In the genomic region with DNA sequence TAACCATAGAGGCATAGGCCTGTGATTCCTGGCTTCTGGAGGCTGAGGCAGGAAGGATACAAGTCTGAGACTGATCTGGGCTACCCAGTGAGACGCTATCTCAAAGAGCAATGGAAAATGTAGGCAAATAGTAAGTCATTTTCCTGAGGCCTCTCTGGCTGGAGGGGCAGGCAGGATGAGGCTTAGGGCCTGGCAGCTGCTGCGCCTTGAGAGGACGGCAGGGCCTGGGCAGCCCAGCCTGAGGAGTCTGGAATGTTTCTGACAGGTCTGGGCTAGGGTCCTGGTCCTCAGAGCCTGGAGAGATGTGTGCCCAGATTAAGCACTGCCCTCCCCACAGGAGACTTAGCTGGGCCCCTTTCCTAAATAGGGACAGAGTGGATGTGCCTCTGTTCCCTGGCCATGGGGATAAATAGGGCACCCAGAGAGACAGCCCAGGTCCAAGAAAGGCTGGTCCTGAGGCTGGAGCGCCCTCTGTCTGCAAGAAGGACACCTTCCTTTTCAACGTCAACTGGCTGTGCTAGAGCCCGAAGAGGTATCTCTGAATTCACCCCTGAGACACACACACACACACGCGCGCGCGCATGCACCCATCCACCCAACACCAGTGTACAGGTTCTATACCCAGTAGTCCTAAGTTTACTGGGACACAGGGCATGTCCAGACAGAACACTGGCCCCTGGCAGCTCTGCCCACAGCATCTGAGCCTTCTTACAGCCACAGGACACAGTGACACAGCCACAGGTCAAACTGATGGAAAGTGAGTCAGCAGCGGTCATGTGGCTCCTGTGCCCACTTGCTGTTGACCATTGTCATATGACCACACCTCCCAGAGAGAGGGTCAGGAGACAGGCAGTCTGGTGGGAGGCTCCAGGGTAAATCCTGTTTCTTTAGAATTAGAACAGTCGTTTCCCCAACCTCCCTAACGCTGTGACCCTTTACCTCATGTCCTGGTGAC, we compare ENCODE assay signal across 9 mouse cellular contexts. TPM values are rescaled to one million over a fixed set of nuclear protein-coding genes. Genes with fewer than 3 reads are reported as not detected.
DNase-seq lines count a peak whose midpoint lies in the region; ATAC-seq and TF ChIP-seq lines count a peak whose summit lies in the region.
"Had no signal": no experiment of that assay in that cellular context is flagged by ENCODE, and none has a peak within 500 bp of the region (broad histone marks: within the 10 kb centered on the region; RNA-seq: fewer than 3 reads in every experiment).

No protein-coding gene starts in this region.

- ATAC-seq in granulocyte monocyte progenitor cell, adult 5-6 weeks (replicated peaks; ENCODE audit: poor library complexity, severe bottlenecking) = no peak

- no peak overlapping the region for H3K4me3 ChIP-seq in ES-E14 (ENCODE audit: insufficient read depth in 1 of 2, low read depth in 1 of 2, low read length in 2 of 2, poor library complexity in 1 of 2, severe bottlenecking in 1 of 2)
- H3K4me3 ChIP-seq in bone marrow macrophage, adult 2 months (ENCODE audit: insufficient read depth, low read length) = no peak overlapping the region
- H3K4me3 ChIP-seq: liver, embryonic 15.5 days had no signal

- in situ Hi-C loops in ES-E14 (cut with MboI; ENCODE audit: low sequenced_read_pairs in 2 of 2, unreplicated experiment in 2 of 2) = no loop called here

- H3K27ac ChIP-seq in ES-E14 (ENCODE audit: insufficient read depth, low read depth, low read length, poor library complexity, severe bottlenecking) = no peak overlapping the region
- H3K27ac ChIP-seq in bone marrow macrophage, adult 2 months (ENCODE audit: insufficient read depth, low read depth, low read length) = no peak overlapping the region
- H3K27ac ChIP-seq: liver, embryonic 15.5 days had no signal

- H3K9ac ChIP-seq in ES-E14 (ENCODE audit: insufficient read depth, low read depth, low read length, poor library complexity, severe bottlenecking) = peak overlapping the region; percentile 14; the same call in 1 of the 2 replicates
- H3K9ac ChIP-seq: liver, embryonic 15.5 days had no signal

- H3K9me3 ChIP-seq in ES-E14 (ENCODE audit: control insufficient read depth, insufficient read depth, low read depth, low read length) = no peaks in the 10 kb centered on the region
- H3K9me3 ChIP-seq: liver, embryonic 15.5 days had no signal

- TF ChIP-seq CTCF in bone marrow macrophage, adult 2 months (IDR thresholded peaks at IDR 0.05; ENCODE audit: low read depth, low read length) = peak; percentile 39

- peak; percentile 41 to 59 for DNase-seq in layer of hippocampus, postnatal 10 days (ENCODE audit: low spot score in 2 of 2)
- no peak for DNase-seq in layer of hippocampus, adult 9-11 months
- DNase-seq in ES-E14 (ENCODE audit: low read depth, low spot score) = peak; percentile 36
- peak; percentile 6 to 12 for DNase-seq in frontal cortex, postnatal 25 days (ENCODE audit: low spot score in 2 of 2)
- DNase-seq in left cerebral cortex, adult 18-20 months (ENCODE audit: low spot score in 2 of 2) = peak; percentile 26 to 30
- peak; percentile 74 for DNase-seq in retina, embryonic 14.5 days (ENCODE audit: low spot score)

- no peak for TF ChIP-seq POLR2A in bone marrow macrophage, adult 2 months (IDR thresholded peaks at IDR 0.05; ENCODE audit: borderline replicate concordance, low read depth, low read length)

- H3K36me3 ChIP-seq in ES-E14 (ENCODE audit: control insufficient read depth, insufficient read depth, low read length, poor library complexity, severe bottlenecking) = no peaks in the 10 kb centered on the region
- H3K36me3 ChIP-seq: liver, embryonic 15.5 days had no signal

- peaks cover 0 to 13% of the 10 kb centered on the region in 2 experiments; a peak in 2 of 4 replicates for H3K4me1 ChIP-seq in ES-E14 (ENCODE audit: control insufficient read depth in 2 of 2, insufficient read depth in 2 of 2, low read length in 2 of 2, poor library complexity in 1 of 2)
- peaks cover 7% of the 10 kb centered on the region for H3K4me1 ChIP-seq in bone marrow macrophage, adult 2 months (ENCODE audit: control insufficient read depth, insufficient read depth, low read length)
- H3K4me1 ChIP-seq: liver, embryonic 15.5 days had no signal

TF ChIP-seq in ES-E14, 5 proteins besides CTCF, POLR2A, EP300 and RAD21:
- TF ChIP-seq ZNF384 (IDR thresholded peaks at IDR 0.05; ENCODE audit: low read depth, low read length) = no peak
- no peak for TF ChIP-seq MAFK (IDR thresholded peaks at IDR 0.05; ENCODE audit: insufficient read depth, low read depth, low read length)
- TF ChIP-seq CHD2 (IDR thresholded peaks at IDR 0.05; ENCODE audit: low read depth, low read length) = no peak
- no peak for TF ChIP-seq HCFC1 (IDR thresholded peaks at IDR 0.05; ENCODE audit: borderline replicate concordance, insufficient read depth, low read length)
- no peak for TF ChIP-seq ZC3H11A (IDR thresholded peaks at IDR 0.05; ENCODE audit: borderline replicate concordance, low read depth, low read length)

RNA-seq across cellular contexts. Expression of a gene that starts 9.3 kb away (rescaled TPM):
- 1 to 10 TPM; 2.0 to 2.4 TPM for total RNA-seq in layer of hippocampus, postnatal 10 days (2021)
- 0.85 and 0.95 TPM in 2 replicates for total RNA-seq in ES-E14 (2012; rRNA removed)
- polyA plus RNA-seq in bone marrow macrophage, adult 2 months (2012; ENCODE audit: insufficient read depth, insufficient read length, missing spikeins) = not detected in 2 replicates
- 1 to 10 TPM in 1 of 2 experiments, under 1 TPM in 1; 0.77 to 1.7 TPM for total RNA-seq in left cerebral cortex, adult 18-20 months (2021)
- total RNA-seq in granulocyte monocyte progenitor cell, adult 5-6 weeks (2014; fragmentation: Nextera tagmentation) = not detected in 2 replicates
- total RNA-seq in granulocyte monocyte progenitor cell, adult 5-6 weeks (2017) = not detected in 2 replicates

RNA-seq across cellular contexts. Expression of a gene that starts 40.9 kb away (rescaled TPM):
- total RNA-seq in layer of hippocampus, postnatal 10 days (2021) = under 1 TPM; 0.13 to 0.18 TPM
- 0.36 and 0.37 TPM in 2 replicates for total RNA-seq in ES-E14 (2012; rRNA removed)
- polyA plus RNA-seq in bone marrow macrophage, adult 2 months (2012; ENCODE audit: insufficient read depth, insufficient read length, missing spikeins) = not detected in 2 replicates
- under 1 TPM in 1 of 2 experiments, not detected in 1; 0.14 TPM for total RNA-seq in left cerebral cortex, adult 18-20 months (2021)
- not detected in 2 replicates for total RNA-seq in granulocyte monocyte progenitor cell, adult 5-6 weeks (2014; fragmentation: Nextera tagmentation)
- not detected in 2 replicates for total RNA-seq in granulocyte monocyte progenitor cell, adult 5-6 weeks (2017)
